Mouse (Mus musculus) granulocyte monocyte progenitor cell, adult 5-6 weeks (primary cell): ENCODE measurements around the gene Myl6b. TPM values are rescaled to one million over a fixed set of nuclear protein-coding genes. Genes with fewer than 3 reads are reported as not detected.

ENCODE experiments used
- ATAC-seq: replicated peaks from 2 replicates; pipeline ENCODE4 v1.8.0; 2016; ENCODE audit warnings: mild to moderate bottlenecking, moderate TSS enrichment, inconsistent platforms; ENCODE audit not compliant: poor library complexity, severe bottlenecking
- total RNA-seq, 2 experiments: library from RNA; stranded (forward) in 1 of 2; stranded (reverse) in 1 of 2; fragments of 200-712, 200-1000 nt in 1 of 2; fragments of >200 nt in 1 of 2; fragmentation: Nextera tagmentation in 1 of 2; gene quantifications; 2 replicates each; pipeline ENCODE4 v1.2.3; 2014 to 2017

Myl6b gene
- total RNA-seq (2014; fragmentation: Nextera tagmentation) (10.7 and 13.7 TPM in 2 replicates), total RNA-seq (2017) (1.2 and 1.7 TPM in 2 replicates)

- ATAC-seq: peak; percentile 80
Observed at GRCm38 (mm10) chr10:128498590-128498989, at the start of gene Myl6b. TSS of gene Myl6b (minus strand) at chr10:128498685.

- peak; percentile 73 for ATAC-seq
Observed at GRCm38 (mm10) chr10:128547361-128548032, 49.0 kb upstream of the Myl6b start, which contains the start of gene Zc3h10. TSS of gene Zc3h10 (minus strand) at chr10:128547774.

GRCm38 (mm10) chr10:128546787-128547186 lies 48.3 kb upstream of the Myl6b start:
- no peak for ATAC-seq

GRCm38 (mm10) chr10:128546361-128546760 lies 47.9 kb upstream of the Myl6b start:
- 0 out of 2 replicates have a peak, but pooled peaks have one; percentile 8 for ATAC-seq

GRCm38 (mm10) chr10:128545570-128545898 lies 47.0 kb upstream of the Myl6b start:
- ATAC-seq: no peak

GRCm38 (mm10) chr10:128544674-128545569 lies 46.4 kb upstream of the Myl6b start:
- ATAC-seq: no peak

GRCm38 (mm10) chr10:128544151-128544657 lies 45.7 kb upstream of the Myl6b start:
- ATAC-seq: no peak

- ATAC-seq: no peak
Observed at GRCm38 (mm10) chr10:128543100-128543499, 44.6 kb upstream of the Myl6b start.

GRCm38 (mm10) chr10:128538340-128538870 lies 39.9 kb upstream of the Myl6b start:
- ATAC-seq: no peak

- ATAC-seq: peak; percentile 95
Observed at GRCm38 (mm10) chr10:128536266-128536940, 37.9 kb upstream of the Myl6b start.

- ATAC-seq: peak; percentile 83
Observed at GRCm38 (mm10) chr10:128535624-128536265, 37.3 kb upstream of the Myl6b start.

- ATAC-seq: no peak
Observed at GRCm38 (mm10) chr10:128535206-128535605, 36.7 kb upstream of the Myl6b start.

- peak; percentile 39 for ATAC-seq
Observed at GRCm38 (mm10) chr10:128526366-128527356, 28.2 kb upstream of the Myl6b start.

- ATAC-seq: peak; percentile 81
Observed at GRCm38 (mm10) chr10:128525671-128526308, 27.3 kb upstream of the Myl6b start, which contains the start of gene Esyt1. TSS of gene Esyt1 (minus strand) at chr10:128525871.

GRCm38 (mm10) chr10:128524732-128525662 lies 26.5 kb upstream of the Myl6b start:
- ATAC-seq: peak; percentile 13

- no peak for ATAC-seq
Observed at GRCm38 (mm10) chr10:128524111-128524731, 25.7 kb upstream of the Myl6b start.
